Mouse (Mus musculus): ENCODE measurements around the gene Abcg5.

Abcg5 gene

GRCm38 (mm10) chr17:84682734-84683717 lies at the start of gene Abcg5:
Gene Abcg5 (minus strand): TSS chr17:84683011.
- DNase-seq (ENCODE audit: low read depth in 2 of 2, low spot score in 2 of 2), result no peak

- no peak for DNase-seq (ENCODE audit: low read depth in 2 of 2, low spot score in 2 of 2)
These were observed 49.8 kb upstream of the Abcg5 start for GRCm38 (mm10) chr17:84732612-84733011.

GRCm38 (mm10) chr17:84731361-84731760 lies 48.5 kb upstream of the Abcg5 start:
- DNase-seq (ENCODE audit: low read depth in 2 of 2, low spot score in 2 of 2), result no peak

- DNase-seq (ENCODE audit: low read depth in 2 of 2, low spot score in 2 of 2), result no peak
These were observed 46.3 kb upstream of the Abcg5 start for GRCm38 (mm10) chr17:84729140-84729539.

GRCm38 (mm10) chr17:84728201-84728911 lies 45.5 kb upstream of the Abcg5 start:
- DNase-seq (ENCODE audit: low read depth in 2 of 2, low spot score in 2 of 2), result no peak

- no peak for DNase-seq (ENCODE audit: low read depth in 2 of 2, low spot score in 2 of 2)
These were observed 42.4 kb upstream of the Abcg5 start for GRCm38 (mm10) chr17:84725163-84725562.

- DNase-seq (ENCODE audit: low read depth in 2 of 2, low spot score in 2 of 2), result no peak
These were observed 41.2 kb upstream of the Abcg5 start for GRCm38 (mm10) chr17:84724028-84724427.

- no peak for DNase-seq (ENCODE audit: low read depth in 2 of 2, low spot score in 2 of 2)
These were observed 36.3 kb upstream of the Abcg5 start for GRCm38 (mm10) chr17:84719105-84719504.

- no peak for DNase-seq (ENCODE audit: low read depth in 2 of 2, low spot score in 2 of 2)
These were observed 34.6 kb upstream of the Abcg5 start for GRCm38 (mm10) chr17:84717416-84717815.

- no peak for DNase-seq (ENCODE audit: low read depth in 2 of 2, low spot score in 2 of 2)
These were observed 33.6 kb upstream of the Abcg5 start for GRCm38 (mm10) chr17:84716252-84716872.

GRCm38 (mm10) chr17:84714930-84715329 lies 32.1 kb upstream of the Abcg5 start:
- DNase-seq (ENCODE audit: low read depth in 2 of 2, low spot score in 2 of 2), result no peak

GRCm38 (mm10) chr17:84713563-84714164 lies 30.9 kb upstream of the Abcg5 start:
- DNase-seq (ENCODE audit: low read depth in 2 of 2, low spot score in 2 of 2), result no peak

GRCm38 (mm10) chr17:84709403-84709851 lies 26.6 kb upstream of the Abcg5 start:
- no peak for DNase-seq (ENCODE audit: low read depth in 2 of 2, low spot score in 2 of 2)

GRCm38 (mm10) chr17:84708818-84709217 lies 26.0 kb upstream of the Abcg5 start:
- DNase-seq (ENCODE audit: low read depth in 2 of 2, low spot score in 2 of 2), result no peak

- DNase-seq (ENCODE audit: low read depth in 2 of 2, low spot score in 2 of 2), result no peak
These were observed 24.6 kb upstream of the Abcg5 start for GRCm38 (mm10) chr17:84707407-84707806.

- DNase-seq (ENCODE audit: low read depth in 2 of 2, low spot score in 2 of 2), result peak; percentile 10 to 49
These were observed 15.9 kb upstream of the Abcg5 start for GRCm38 (mm10) chr17:84698727-84699126.

GRCm38 (mm10) chr17:84696537-84696936 lies 13.7 kb upstream of the Abcg5 start:
- DNase-seq (ENCODE audit: low read depth in 2 of 2, low spot score in 2 of 2), result no peak

GRCm38 (mm10) chr17:84693741-84694140 lies 10.9 kb upstream of the Abcg5 start:
- DNase-seq (ENCODE audit: low read depth in 2 of 2, low spot score in 2 of 2), result no peak

GRCm38 (mm10) chr17:84690111-84690510 lies 7.3 kb upstream of the Abcg5 start:
- DNase-seq (ENCODE audit: low read depth in 2 of 2, low spot score in 2 of 2), result no peak

- no peak for DNase-seq (ENCODE audit: low read depth in 2 of 2, low spot score in 2 of 2)
These were observed 6.5 kb upstream of the Abcg5 start for GRCm38 (mm10) chr17:84689316-84689715.

- DNase-seq (ENCODE audit: low read depth in 2 of 2, low spot score in 2 of 2), result no peak
These were observed 6.0 kb upstream of the Abcg5 start for GRCm38 (mm10) chr17:84688834-84689233.

All from CD8-positive naive resting alpha-beta T cell, adult 2 months (primary cell).